Mouse (Mus musculus): ENCODE data around the gene Prr5. TPM values are rescaled to one million over a fixed set of nuclear protein-coding genes. Genes with fewer than 3 reads are reported as not detected.

Prr5 gene
- polyA plus RNA-seq, 1 experiment from 2014 or later: 9.2 TPM

GRCm38 (mm10) chr15:84667601-84668000 lies 1.8 kb upstream of the Prr5 start:
- Histone ChIP-seq H3K4me1 (ENCODE audit: insufficient read depth, low read depth, low read length) (0 out of 2 replicates have a peak, but pooled peaks cover 5% of the 10 kb centered on the region), H3K27me3 (replicated peaks; ENCODE audit: insufficient read depth, low read length) (no peaks in the 10 kb centered on the region), H3K36me3 (ENCODE audit: insufficient read depth, low read length) (no peaks in the 10 kb centered on the region), H3K4me2 (replicated peaks; ENCODE audit: low read depth, low read length) (no peak overlapping the region), H3K9ac (replicated peaks; ENCODE audit: low read depth) (no peak overlapping the region), H3K4me3 (ENCODE audit: low read depth, low read length) (no peak overlapping the region), H3K9me3 (ENCODE audit: low read length) (no peaks in the 10 kb centered on the region), H3K27ac (ENCODE audit: low read length) (no peak overlapping the region)
- WGBS: 71% methylated on average over 6 of the region's 6 CpGs
- no peak for ATAC-seq
- TF ChIP-seq CTCF (IDR thresholded peaks at IDR 0.05) (no peak), EP300 (IDR thresholded peaks at IDR 0.05) (no peak)
- DNase-seq (ENCODE audit: low spot score): no peak

DNA sequence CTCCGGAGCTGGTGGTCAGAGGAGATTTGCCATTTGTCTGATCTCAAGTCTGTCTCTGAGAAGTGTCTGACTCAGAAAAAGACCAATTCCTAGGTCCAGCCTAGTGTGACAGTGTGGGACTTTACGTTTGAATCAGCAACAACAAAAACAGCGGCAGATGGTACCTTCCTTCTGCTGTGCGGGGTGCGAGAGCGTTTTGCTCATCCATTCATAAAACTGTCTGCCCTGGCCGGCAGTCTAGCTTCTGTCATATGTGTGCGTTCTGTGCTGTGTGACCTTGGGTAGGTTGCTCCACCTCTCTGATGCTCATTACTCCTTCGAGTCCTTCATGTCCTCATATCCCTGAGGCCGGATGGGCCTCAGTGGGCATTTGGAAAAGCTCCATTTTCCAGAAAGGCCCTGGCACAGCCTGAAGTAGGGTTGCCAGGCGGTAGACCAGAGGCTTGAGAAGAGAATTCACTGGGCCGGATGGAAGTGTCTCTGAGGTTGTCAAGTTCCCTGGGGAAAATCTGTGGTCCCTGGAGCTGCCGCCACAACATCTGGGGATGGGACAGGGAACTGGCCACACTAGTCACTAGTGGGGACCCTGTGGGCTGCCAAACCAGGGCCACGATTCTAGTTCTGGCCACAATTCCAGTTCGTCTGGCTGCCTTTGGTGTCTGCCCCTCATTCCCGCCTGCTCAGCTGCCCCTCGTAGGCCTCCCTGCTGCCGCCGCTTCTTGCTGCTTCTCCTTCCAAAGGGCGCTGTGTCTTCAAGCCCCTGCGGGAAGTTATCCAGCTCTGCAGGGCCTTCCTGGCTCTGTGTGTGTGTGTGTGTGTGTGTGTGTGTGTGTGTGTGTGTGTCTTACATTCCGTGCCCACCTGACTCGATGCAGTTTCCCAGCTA lies 594 bp downstream of the Prr5 start:
- WGBS: 81% methylated on average over 23 of the region's 23 CpGs
- no peaks in the 10 kb centered on the region for H3K9me3 ChIP-seq (ENCODE audit: low read length)
- no peaks in the 10 kb centered on the region for H3K36me3 ChIP-seq (ENCODE audit: insufficient read depth, low read length)
- H3K27ac ChIP-seq (ENCODE audit: low read length): no peak overlapping the region
- no peak for DNase-seq (ENCODE audit: low spot score)
- no peak for ATAC-seq
- no peak overlapping the region for H3K4me2 ChIP-seq (replicated peaks; ENCODE audit: low read depth, low read length)
- no peak overlapping the region for H3K9ac ChIP-seq (replicated peaks; ENCODE audit: low read depth)
- H3K27me3 ChIP-seq (replicated peaks; ENCODE audit: insufficient read depth, low read length): no peaks in the 10 kb centered on the region
- TF ChIP-seq EP300 (IDR thresholded peaks at IDR 0.05) (no peak), CTCF (IDR thresholded peaks at IDR 0.05) (no peak)
- H3K4me1 ChIP-seq (ENCODE audit: insufficient read depth, low read depth, low read length): 0 out of 2 replicates have a peak, but pooled peaks cover 5% of the 10 kb centered on the region
- no peak overlapping the region for H3K4me3 ChIP-seq (ENCODE audit: low read depth, low read length)

DNA sequence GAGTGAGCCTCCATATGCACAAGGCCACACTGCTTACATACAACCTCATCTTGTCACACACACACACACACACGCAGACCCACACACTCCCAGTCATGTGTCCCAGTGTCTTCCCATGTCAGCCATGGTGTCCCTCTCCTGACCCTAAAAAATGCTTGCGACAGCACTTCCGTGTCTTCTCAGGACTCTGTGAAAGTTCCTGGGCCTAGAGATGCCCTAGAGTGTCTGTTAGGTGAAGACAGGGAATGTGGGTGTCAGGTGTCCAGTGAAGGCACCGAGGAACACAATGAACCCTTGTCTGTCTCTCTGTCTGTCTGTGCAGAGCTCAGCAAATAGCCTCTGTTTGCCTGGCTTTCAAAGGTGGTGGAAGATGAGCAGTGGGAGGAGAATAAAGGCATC lies 1.2 kb downstream of the Prr5 start:
- WGBS: 72% methylated on average over 4 of the region's 4 CpGs

GRCm38 (mm10) chr15:84671401-84672307 lies 2.2 kb downstream of the Prr5 start:
- WGBS: 35% methylated on average over 9 of the region's 9 CpGs
- Histone ChIP-seq H3K27ac (ENCODE audit: low read length) (no peak overlapping the region), H3K9me3 (ENCODE audit: low read length) (no peaks in the 10 kb centered on the region), H3K9ac (replicated peaks; ENCODE audit: low read depth) (no peak overlapping the region), H3K4me2 (replicated peaks; ENCODE audit: low read depth, low read length) (no peak overlapping the region), H3K27me3 (replicated peaks; ENCODE audit: insufficient read depth, low read length) (no peaks in the 10 kb centered on the region), H3K4me3 (ENCODE audit: low read depth, low read length) (no peak overlapping the region), H3K36me3 (ENCODE audit: insufficient read depth, low read length) (no peaks in the 10 kb centered on the region), H3K4me1 (ENCODE audit: insufficient read depth, low read depth, low read length) (0 out of 2 replicates have a peak, but pooled peaks cover 5% of the 10 kb centered on the region)
- DNase-seq (ENCODE audit: low spot score): peak; percentile 74
- peak; percentile 46 for ATAC-seq
- peak; percentile 64 for TF ChIP-seq CTCF (IDR thresholded peaks at IDR 0.05)
- TF ChIP-seq EP300 (IDR thresholded peaks at IDR 0.05): no peak

More for the DNA sequence above, 1.2 kb downstream of the Prr5 start:
- TF ChIP-seq EP300 (IDR thresholded peaks at IDR 0.05) (no peak), CTCF (IDR thresholded peaks at IDR 0.05) (no peak)
- Histone ChIP-seq H3K36me3 (ENCODE audit: insufficient read depth, low read length) (no peaks in the 10 kb centered on the region), H3K27ac (ENCODE audit: low read length) (no peak overlapping the region), H3K9ac (replicated peaks; ENCODE audit: low read depth) (no peak overlapping the region), H3K9me3 (ENCODE audit: low read length) (no peaks in the 10 kb centered on the region), H3K4me3 (ENCODE audit: low read depth, low read length) (no peak overlapping the region), H3K27me3 (replicated peaks; ENCODE audit: insufficient read depth, low read length) (no peaks in the 10 kb centered on the region), H3K4me2 (replicated peaks; ENCODE audit: low read depth, low read length) (no peak overlapping the region), H3K4me1 (ENCODE audit: insufficient read depth, low read depth, low read length) (0 out of 2 replicates have a peak, but pooled peaks cover 5% of the 10 kb centered on the region)
- ATAC-seq: no peak
- DNase-seq (ENCODE audit: low spot score): no peak

DNA sequence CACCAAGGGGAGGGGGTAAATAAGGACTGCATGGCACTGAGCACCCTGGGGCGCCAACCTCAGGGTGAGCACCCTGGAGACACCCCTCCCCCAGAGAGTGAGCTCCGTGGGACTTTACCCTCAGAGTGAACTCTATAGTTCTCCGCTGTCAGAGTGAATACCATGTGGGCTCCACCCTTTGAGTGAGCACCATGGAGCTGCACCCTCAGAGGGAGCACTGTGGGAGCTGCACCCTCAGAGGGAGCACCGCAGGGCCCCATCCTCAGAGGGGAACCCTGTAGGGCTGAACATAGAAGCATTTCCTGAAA lies 2.8 kb downstream of the Prr5 start:
- peak; percentile 6; the same call in 1 of the 2 replicates for ATAC-seq
- 0 out of 2 replicates have a peak, but pooled peaks cover 5% of the 10 kb centered on the region for H3K4me1 ChIP-seq (ENCODE audit: insufficient read depth, low read depth, low read length)

DNA sequence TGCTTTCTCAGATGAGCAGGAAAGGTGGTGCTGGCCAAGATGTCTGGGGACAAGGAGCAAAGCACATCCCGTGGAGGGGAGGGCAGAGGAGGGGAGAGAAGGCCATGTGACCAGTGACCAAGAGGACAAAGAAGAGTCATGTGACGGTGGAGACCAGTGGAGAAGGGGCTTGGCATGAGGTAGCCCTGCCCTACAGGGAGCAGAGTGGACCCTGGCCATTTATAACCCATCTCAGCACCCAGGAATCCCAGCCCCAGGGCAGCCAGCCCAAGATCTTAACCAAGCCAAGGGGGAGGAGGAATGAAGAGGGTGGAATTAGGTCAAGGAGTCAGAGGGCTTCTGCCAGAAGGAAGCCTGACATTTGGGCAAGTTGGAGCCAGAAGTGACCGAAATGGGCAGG lies 3.2 kb downstream of the Prr5 start:
- no peak overlapping the region for H3K4me2 ChIP-seq (replicated peaks; ENCODE audit: low read depth, low read length)
- no peak overlapping the region for H3K27ac ChIP-seq (ENCODE audit: low read length)
- ATAC-seq: peak; percentile 43
- TF ChIP-seq EP300 (IDR thresholded peaks at IDR 0.05) (no peak), CTCF (IDR thresholded peaks at IDR 0.05) (no peak)
- H3K4me3 ChIP-seq (ENCODE audit: low read depth, low read length): no peak overlapping the region
- WGBS: 65% methylated on average over 3 of the region's 3 CpGs
- H3K4me1 ChIP-seq (ENCODE audit: insufficient read depth, low read depth, low read length): 0 out of 2 replicates have a peak, but pooled peaks cover 5% of the 10 kb centered on the region
- no peak overlapping the region for H3K9ac ChIP-seq (replicated peaks; ENCODE audit: low read depth)
- H3K27me3 ChIP-seq (replicated peaks; ENCODE audit: insufficient read depth, low read length): no peaks in the 10 kb centered on the region
- no peak for DNase-seq (ENCODE audit: low spot score)
- no peaks in the 10 kb centered on the region for H3K36me3 ChIP-seq (ENCODE audit: insufficient read depth, low read length)
- no peaks in the 10 kb centered on the region for H3K9me3 ChIP-seq (ENCODE audit: low read length)

More for the DNA sequence above, 2.8 kb downstream of the Prr5 start:
- H3K27ac ChIP-seq (ENCODE audit: low read length): no peak overlapping the region
- H3K4me2 ChIP-seq (replicated peaks; ENCODE audit: low read depth, low read length): no peak overlapping the region
- no peaks in the 10 kb centered on the region for H3K27me3 ChIP-seq (replicated peaks; ENCODE audit: insufficient read depth, low read length)
- no peaks in the 10 kb centered on the region for H3K36me3 ChIP-seq (ENCODE audit: insufficient read depth, low read length)
- DNase-seq (ENCODE audit: low spot score): no peak
- TF ChIP-seq EP300 (IDR thresholded peaks at IDR 0.05) (no peak), CTCF (IDR thresholded peaks at IDR 0.05) (no peak)
- no peak overlapping the region for H3K4me3 ChIP-seq (ENCODE audit: low read depth, low read length)
- H3K9ac ChIP-seq (replicated peaks; ENCODE audit: low read depth): no peak overlapping the region
- WGBS: 66% methylated on average over 4 of the region's 4 CpGs
- H3K9me3 ChIP-seq (ENCODE audit: low read length): no peaks in the 10 kb centered on the region
